Mouse (Mus musculus) cerebral cortex, adult 2 months (tissue): ENCODE data around the gene Tmem186.

Source experiments
- WGBS: fragments of 180-500 bp; shearing (Covaris S2); methylation state at CpG from one replicate; pipeline ENCODE4 v1.1.7; 2018; 5-methylcytosine and 5-hydroxymethylcytosine counted together

The Tmem186 gene

GRCm38 (mm10) chr16:8612214-8613005 is 25.1 kb downstream of the Tmem186 start:
- 89% methylated on average over 8 of the region's 8 CpGs for WGBS

- WGBS: 67% methylated on average over 3 of the region's 3 CpGs
These were observed 27.1 kb downstream of the Tmem186 start for GRCm38 (mm10) chr16:8610397-8610796.

- 89% methylated on average over 3 of the region's 3 CpGs for WGBS
These were observed 33.7 kb downstream of the Tmem186 start for GRCm38 (mm10) chr16:8603789-8604188.

- WGBS: 86% methylated on average over 5 of the region's 5 CpGs
These were observed 40.0 kb downstream of the Tmem186 start for GRCm38 (mm10) chr16:8597516-8597915.

GRCm38 (mm10) chr16:8596336-8596735 is 41.2 kb downstream of the Tmem186 start:
- 42% methylated on average over 4 of the region's 4 CpGs for WGBS

GRCm38 (mm10) chr16:8595411-8595810 is 42.1 kb downstream of the Tmem186 start:
- WGBS: 40% methylated on average over 4 of the region's 4 CpGs

GRCm38 (mm10) chr16:8585056-8585455 is 52.5 kb downstream of the Tmem186 start:
- WGBS: 77% methylated on average over 5 of the region's 5 CpGs

GRCm38 (mm10) chr16:8584248-8584647 is 53.3 kb downstream of the Tmem186 start:
- 76% methylated on average over 1 of the region's 1 CpGs for WGBS
